Mouse (Mus musculus): ENCODE measurements around the gene Bbs5. TPM values are rescaled to one million over a fixed set of nuclear protein-coding genes. Genes with fewer than 3 reads are reported as not detected.
A peak's percentile ranks its signal among the peaks of the same experiment; 100 is the strongest.

Gene Bbs5
- polyA plus RNA-seq, 1 experiment from 2014 or later = 21.0 TPM

DNA sequence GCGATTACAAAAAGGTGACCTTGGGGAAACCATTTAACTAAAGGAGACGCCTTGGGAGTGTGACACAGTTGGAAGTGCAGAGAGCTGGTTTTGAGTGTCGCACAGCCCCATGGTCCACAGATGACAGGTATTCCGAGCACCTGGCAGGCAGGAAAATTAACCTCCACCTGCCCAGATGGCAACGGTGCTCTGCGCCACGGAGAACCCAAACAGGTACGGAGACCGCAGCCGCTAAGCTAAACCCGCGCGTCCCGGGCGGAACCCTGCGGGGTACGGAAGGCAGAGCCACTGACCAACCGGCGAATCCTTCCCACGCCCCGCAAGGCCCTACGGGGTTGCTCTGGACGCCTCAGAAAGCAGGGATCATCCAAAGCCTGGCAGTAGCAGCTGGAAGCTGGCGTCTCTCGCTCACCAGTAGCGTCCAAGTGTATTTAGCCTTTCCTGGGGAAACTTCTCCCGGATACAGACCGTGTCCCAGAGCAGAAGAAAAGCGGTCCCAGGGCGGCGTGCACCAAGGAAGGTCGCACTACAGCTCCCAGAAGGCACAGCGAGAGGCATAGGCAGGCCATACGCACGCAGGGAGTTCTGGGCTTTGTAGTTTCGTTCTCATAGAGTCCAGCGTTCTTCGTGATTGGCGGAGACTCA lies 66.1 kb downstream of the Bbs5 start, which contains the start of gene Fastkd1:
Gene Fastkd1, minus strand, starts transcription at position 536 of the 645 bp plus-strand sequence.
- H3K27ac ChIP-seq (ENCODE audit: low read depth, low read length) = no peak within 1 kb of the TSS
- peak; percentile 89 for DNase-seq (ENCODE audit: low spot score)

DNA sequence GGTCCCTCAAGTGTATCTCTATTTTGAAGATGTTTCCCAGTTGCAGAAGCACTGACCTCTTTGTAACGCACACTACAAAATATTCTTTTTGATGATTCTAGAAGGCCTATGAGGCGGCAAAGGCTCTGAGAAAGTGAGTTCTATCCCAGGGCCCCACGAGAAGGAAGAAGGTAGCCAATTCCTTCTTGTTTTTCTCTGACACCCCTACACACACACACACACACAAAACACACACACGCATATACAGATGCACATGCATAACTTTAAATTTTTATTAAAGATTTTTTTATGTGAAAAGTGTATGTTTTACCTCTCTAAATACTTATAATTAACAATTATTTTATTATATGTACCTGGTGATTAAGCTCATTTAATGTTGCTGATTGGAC lies 66.6 kb downstream of the Bbs5 start:
- ATAC-seq (ENCODE audit: insufficient read depth, low FRiP score, low TSS enrichment) (0 out of 2 replicates have a peak, but pooled peaks have one; percentile 35), DNase-seq (ENCODE audit: low spot score) (no peak)
- Histone ChIP-seq H3K27ac (ENCODE audit: low read depth, low read length) (no peak overlapping the region), H3K9ac (ENCODE audit: low read length) (peak overlapping the region; percentile 65; the same call in 1 of the 2 replicates), H3K4me2 (ENCODE audit: low read depth) (peak overlapping the region; percentile 54), H3K27me3 (ENCODE audit: control insufficient read depth, insufficient read depth, low read length) (no peaks in the 10 kb centered on the region), H3K4me1 (ENCODE audit: control insufficient read depth, insufficient read depth, low read length) (no peaks in the 10 kb centered on the region), H3K9me3 (ENCODE audit: control insufficient read depth, low read length) (no peaks in the 10 kb centered on the region), H3K4me3 (ENCODE audit: low read depth, low read length) (peak overlapping the region; percentile 69; the same call in 1 of the 2 replicates), H3K36me3 (ENCODE audit: control insufficient read depth, insufficient read depth, low read length) (peaks cover 2% of the 10 kb centered on the region; the same call in 1 of the 2 replicates)
- 33% methylated on average over 4 of the region's 4 CpGs for WGBS

More for the DNA sequence above, 66.1 kb downstream of the Bbs5 start, which contains the start of gene Fastkd1:
- Histone ChIP-seq H3K4me2 (ENCODE audit: low read depth) (peak within 1 kb of the TSS; percentile 54), H3K27me3 (ENCODE audit: control insufficient read depth, insufficient read depth, low read length) (no peaks in the 10 kb centered on the region), H3K4me3 (ENCODE audit: low read depth, low read length) (peak within 1 kb of the TSS; percentile 69), H3K9me3 (ENCODE audit: control insufficient read depth, low read length) (no peaks in the 10 kb centered on the region), H3K9ac (ENCODE audit: low read length) (peak within 1 kb of the TSS; percentile 65), H3K36me3 (ENCODE audit: control insufficient read depth, insufficient read depth, low read length) (peaks cover 2% of the 10 kb centered on the region; the same call in 1 of the 2 replicates), H3K4me1 (ENCODE audit: control insufficient read depth, insufficient read depth, low read length) (no peaks in the 10 kb centered on the region)
- peak; percentile 99 for ATAC-seq (ENCODE audit: insufficient read depth, low FRiP score, low TSS enrichment)
- under 1% methylated on average over 39 of the region's 39 CpGs for WGBS

DNA sequence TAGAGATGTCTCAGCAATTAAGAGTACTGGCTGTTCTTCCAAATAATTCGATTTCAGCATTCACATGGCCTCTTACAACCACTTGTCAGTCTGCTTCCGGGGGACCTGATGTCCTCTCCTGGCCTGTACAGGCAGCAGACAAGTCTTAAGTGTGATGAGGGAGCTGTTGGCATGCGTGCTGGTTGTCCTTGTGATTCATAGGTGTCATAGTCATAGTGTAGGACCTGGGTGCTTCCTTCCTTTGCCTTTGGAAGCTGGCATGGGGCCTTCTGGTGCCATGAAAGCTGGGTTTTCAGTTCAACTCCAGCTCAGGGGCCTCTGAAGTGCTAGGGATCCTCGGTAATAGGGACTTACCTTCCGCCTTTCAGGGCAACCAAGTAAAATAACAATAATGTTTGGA lies 67.2 kb downstream of the Bbs5 start:
- DNase-seq (ENCODE audit: low spot score) (no peak), ATAC-seq (ENCODE audit: insufficient read depth, low FRiP score, low TSS enrichment) (no peak)
- Histone ChIP-seq H3K27me3 (ENCODE audit: control insufficient read depth, insufficient read depth, low read length) (no peaks in the 10 kb centered on the region), H3K4me3 (ENCODE audit: low read depth, low read length) (no peak overlapping the region), H3K36me3 (ENCODE audit: control insufficient read depth, insufficient read depth, low read length) (peaks cover 2% of the 10 kb centered on the region; the same call in 1 of the 2 replicates), H3K4me2 (ENCODE audit: low read depth) (no peak overlapping the region), H3K27ac (ENCODE audit: low read depth, low read length) (no peak overlapping the region), H3K9ac (ENCODE audit: low read length) (no peak overlapping the region), H3K4me1 (ENCODE audit: control insufficient read depth, insufficient read depth, low read length) (no peaks in the 10 kb centered on the region), H3K9me3 (ENCODE audit: control insufficient read depth, low read length) (no peaks in the 10 kb centered on the region)
- WGBS = 85% methylated on average over 5 of the region's 5 CpGs

DNA sequence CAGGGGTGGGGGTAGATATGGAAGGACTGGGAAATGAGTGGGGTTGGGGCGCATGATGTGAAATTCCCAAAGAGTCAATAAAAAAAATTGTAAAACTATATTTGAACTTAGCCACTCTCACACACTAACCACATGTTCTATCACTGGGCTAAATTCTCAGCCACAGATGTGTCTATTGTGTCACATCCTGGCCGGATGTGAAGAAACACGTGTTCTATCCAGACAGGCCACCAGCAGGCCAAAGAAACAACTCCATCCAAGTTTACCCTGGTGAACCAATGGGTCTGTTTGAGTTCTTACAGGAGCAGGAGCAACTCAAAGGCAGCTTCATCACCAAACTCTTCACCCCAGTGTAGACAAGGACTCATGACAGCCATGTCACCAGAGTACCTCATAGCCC lies 69.5 kb downstream of the Bbs5 start:
- Histone ChIP-seq H3K27ac (ENCODE audit: low read depth, low read length) (no peak overlapping the region), H3K4me2 (ENCODE audit: low read depth) (no peak overlapping the region), H3K36me3 (ENCODE audit: control insufficient read depth, insufficient read depth, low read length) (no peaks in the 10 kb centered on the region), H3K27me3 (ENCODE audit: control insufficient read depth, insufficient read depth, low read length) (no peaks in the 10 kb centered on the region), H3K9me3 (ENCODE audit: control insufficient read depth, low read length) (no peaks in the 10 kb centered on the region), H3K4me3 (ENCODE audit: low read depth, low read length) (no peak overlapping the region), H3K9ac (ENCODE audit: low read length) (no peak overlapping the region), H3K4me1 (ENCODE audit: control insufficient read depth, insufficient read depth, low read length) (no peaks in the 10 kb centered on the region)
- 79% methylated on average over 3 of the region's 3 CpGs for WGBS
- ATAC-seq (ENCODE audit: insufficient read depth, low FRiP score, low TSS enrichment) (no peak), DNase-seq (ENCODE audit: low spot score) (no peak)

Other genes with a start within 250 kb of the Bbs5 start
- gene Lrp2, start 61.1 kb upstream of the Bbs5 start, polyA plus RNA-seq (2014; fragmentation: Nextera tagmentation; extraction: Ambion mirVana) = 1.5 and 1.6 TPM in 2 replicates
- gene Klhl41, start 22.9 kb downstream of the Bbs5 start, polyA plus RNA-seq (2014; fragmentation: Nextera tagmentation; extraction: Ambion mirVana) = 3.3 and 5.4 TPM in 2 replicates
- gene Fastkd1, start 66.3 kb downstream of the Bbs5 start, polyA plus RNA-seq (2014; fragmentation: Nextera tagmentation; extraction: Ambion mirVana) = 19.5 and 22.5 TPM in 2 replicates
- gene Ppig, start 75.4 kb downstream of the Bbs5 start, polyA plus RNA-seq (2014; fragmentation: Nextera tagmentation; extraction: Ambion mirVana) = 105 and 115 TPM in 2 replicates
- 2.8 and 2.9 TPM in 2 replicates for gene Ccdc173, start 142.4 kb downstream of the Bbs5 start, polyA plus RNA-seq (2014; fragmentation: Nextera tagmentation; extraction: Ambion mirVana)
- gene Phospho2, start 142.5 kb downstream of the Bbs5 start, polyA plus RNA-seq (2014; fragmentation: Nextera tagmentation; extraction: Ambion mirVana) = 39.3 and 40.5 TPM in 2 replicates
- 35.5 and 35.8 TPM in 2 replicates for gene Klhl23, start 174.8 kb downstream of the Bbs5 start, polyA plus RNA-seq (2014; fragmentation: Nextera tagmentation; extraction: Ambion mirVana)
- 378 and 404 TPM in 2 replicates for gene Ssb, start 214.4 kb downstream of the Bbs5 start, polyA plus RNA-seq (2014; fragmentation: Nextera tagmentation; extraction: Ambion mirVana)
- 32.9 and 36.2 TPM in 2 replicates for gene Mettl5, start 238.4 kb downstream of the Bbs5 start, polyA plus RNA-seq (2014; fragmentation: Nextera tagmentation; extraction: Ambion mirVana)

All from neural tube, embryonic 11.5 days (tissue).